Mouse (Mus musculus): Measurements from ENCODE around the gene Ifne. TPM values are rescaled to one million over a fixed set of nuclear protein-coding genes. Genes with fewer than 3 reads are reported as not detected.
A peak's percentile ranks its signal among the peaks of the same experiment; 100 is the strongest.
"Not testable (repeated sequence)": the region's sequence is repeated elsewhere in the genome, so short reads cannot be mapped to it uniquely, and the experiment has no call there.

Ifne gene
- total and polyA plus RNA-seq, 2 experiments from 2014 or later = not detected

GRCm38 (mm10) chr4:88849698-88850097, 30.3 kb downstream of the Ifne start, which contains the start of gene Ifna1:
Gene Ifna1, plus strand, starts transcription at chr4:88850087.
- Histone ChIP-seq H3K4me2 (ENCODE audit: low read depth, low read length) (no peak within 1 kb of the TSS), H3K27ac (ENCODE audit: low read depth) (no peak within 1 kb of the TSS)
- 64% methylated on average over 1 of the region's 1 CpGs for WGBS

GRCm38 (mm10) chr4:88845334-88845733, 34.7 kb downstream of the Ifne start:
- Histone ChIP-seq H3K27ac (ENCODE audit: low read depth) (no peak overlapping the region), H3K9ac (replicated peaks; ENCODE audit: low read depth, low read length) (no peak overlapping the region), H3K27me3 (ENCODE audit: control insufficient read depth, insufficient read depth, low read length) (0 out of 2 replicates have a peak, but pooled peaks cover 3% of the 10 kb centered on the region), H3K4me3 (ENCODE audit: low read depth, low read length) (no peak overlapping the region), H3K4me1 (ENCODE audit: control insufficient read depth, insufficient read depth) (no peaks in the 10 kb centered on the region), H3K9me3 (replicated peaks; ENCODE audit: control insufficient read depth, low read length) (no peaks in the 10 kb centered on the region), H3K36me3 (replicated peaks; ENCODE audit: control insufficient read depth, insufficient read depth, low read length) (no peaks in the 10 kb centered on the region), H3K4me2 (ENCODE audit: low read depth, low read length) (no peak overlapping the region)
- TF ChIP-seq CTCF (IDR thresholded peaks at IDR 0.05; ENCODE audit: low read depth) (peak; percentile 24; the same call in 1 of the 2 replicates), EP300 (IDR thresholded peaks at IDR 0.05; ENCODE audit: low read depth) (no peak)
- DNase-seq (ENCODE audit: low spot score) = no peak
- WGBS = 48% methylated on average over 2 of the region's 2 CpGs
- no peak for ATAC-seq (ENCODE audit: insufficient read depth, low read depth)

More at GRCm38 (mm10) chr4:88849698-88850097, 30.3 kb downstream of the Ifne start, which contains the start of gene Ifna1:
- no peaks in the 10 kb centered on the region for H3K27me3 ChIP-seq (ENCODE audit: control insufficient read depth, insufficient read depth, low read length)
- ATAC-seq (ENCODE audit: insufficient read depth, low read depth) (no peak), DNase-seq (ENCODE audit: low spot score) (no peak)
- H3K4me1 ChIP-seq (ENCODE audit: control insufficient read depth, insufficient read depth) = no peaks in the 10 kb centered on the region
- no peaks in the 10 kb centered on the region for H3K9me3 ChIP-seq (replicated peaks; ENCODE audit: control insufficient read depth, low read length)
- H3K36me3 ChIP-seq (replicated peaks; ENCODE audit: control insufficient read depth, insufficient read depth, low read length) = no peaks in the 10 kb centered on the region
- TF ChIP-seq CTCF (IDR thresholded peaks at IDR 0.05; ENCODE audit: low read depth) = no peak
- TF ChIP-seq EP300 (IDR thresholded peaks at IDR 0.05; ENCODE audit: low read depth) = no peak
- no peak within 1 kb of the TSS for H3K9ac ChIP-seq (replicated peaks; ENCODE audit: low read depth, low read length)
- no peak within 1 kb of the TSS for H3K4me3 ChIP-seq (ENCODE audit: low read depth, low read length)

- H3K27me3 ChIP-seq (ENCODE audit: control insufficient read depth, insufficient read depth, low read length) = 0 out of 2 replicates have a peak, but pooled peaks cover 3% of the 10 kb centered on the region
- H3K4me3 ChIP-seq (ENCODE audit: low read depth, low read length) = no peak within 1 kb of the TSS
- H3K9me3 ChIP-seq (replicated peaks; ENCODE audit: control insufficient read depth, low read length) = no peaks in the 10 kb centered on the region
- WGBS = 52% methylated on average over 2 of the region's 2 CpGs
- H3K4me1 ChIP-seq (ENCODE audit: control insufficient read depth, insufficient read depth) = no peaks in the 10 kb centered on the region
- ATAC-seq (ENCODE audit: insufficient read depth, low read depth) (no peak), DNase-seq (ENCODE audit: low spot score) (no peak)
- TF ChIP-seq CTCF (IDR thresholded peaks at IDR 0.05; ENCODE audit: low read depth) = no peak
- no peak for TF ChIP-seq EP300 (IDR thresholded peaks at IDR 0.05; ENCODE audit: low read depth)
- H3K27ac ChIP-seq (ENCODE audit: low read depth) = no peak within 1 kb of the TSS
- H3K9ac ChIP-seq (replicated peaks; ENCODE audit: low read depth, low read length) = no peak within 1 kb of the TSS
- no peaks in the 10 kb centered on the region for H3K36me3 ChIP-seq (replicated peaks; ENCODE audit: control insufficient read depth, insufficient read depth, low read length)
- no peak within 1 kb of the TSS for H3K4me2 ChIP-seq (ENCODE audit: low read depth, low read length)
Measured at GRCm38 (mm10) chr4:88841438-88841911, 38.5 kb downstream of the Ifne start, which contains the start of gene Ifna4. Gene Ifna4, plus strand, starts transcription at chr4:88841861.

- 36% methylated on average over 3 of the region's 3 CpGs for WGBS
- H3K4me3 ChIP-seq (ENCODE audit: low read depth, low read length) = no peak overlapping the region
- no peak for ATAC-seq (ENCODE audit: insufficient read depth, low read depth)
- H3K4me2 ChIP-seq (ENCODE audit: low read depth, low read length) = no peak overlapping the region
- H3K27ac ChIP-seq (ENCODE audit: low read depth) = no peak overlapping the region
- no peak for DNase-seq (ENCODE audit: low spot score)
- H3K9ac ChIP-seq (replicated peaks; ENCODE audit: low read depth, low read length) = no peak overlapping the region
- H3K9me3 ChIP-seq (replicated peaks; ENCODE audit: control insufficient read depth, low read length) = no peaks in the 10 kb centered on the region
- no peaks in the 10 kb centered on the region for H3K4me1 ChIP-seq (ENCODE audit: control insufficient read depth, insufficient read depth)
- TF ChIP-seq EP300 (IDR thresholded peaks at IDR 0.05; ENCODE audit: low read depth) (no peak), CTCF (IDR thresholded peaks at IDR 0.05; ENCODE audit: low read depth) (no peak)
- no peaks in the 10 kb centered on the region for H3K36me3 ChIP-seq (replicated peaks; ENCODE audit: control insufficient read depth, insufficient read depth, low read length)
- H3K27me3 ChIP-seq (ENCODE audit: control insufficient read depth, insufficient read depth, low read length) = 0 out of 2 replicates have a peak, but pooled peaks cover 3% of the 10 kb centered on the region
Measured at GRCm38 (mm10) chr4:88840058-88840457, 39.9 kb downstream of the Ifne start.

DNA sequence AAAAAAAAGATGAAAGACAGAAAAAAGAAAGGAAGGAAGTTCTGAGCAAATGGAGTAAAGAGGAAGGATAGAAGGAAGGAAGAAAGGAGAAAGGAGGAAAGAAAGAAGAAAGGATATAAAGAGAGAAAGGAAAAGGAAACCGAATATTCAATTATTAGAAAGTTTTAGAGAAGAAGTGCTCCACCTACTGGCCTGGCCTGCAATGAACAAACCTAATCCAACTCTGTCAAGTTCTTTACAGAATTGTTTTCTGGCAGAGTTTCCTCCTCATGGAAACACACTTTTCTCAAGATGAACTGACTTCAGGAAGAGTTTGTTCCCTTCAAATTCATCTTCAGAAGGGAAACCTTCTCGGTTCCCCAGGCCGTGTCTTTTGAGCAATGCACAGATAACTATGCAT, 41.2 kb downstream of the Ifne start:
- WGBS = 32% methylated on average over 3 of the region's 3 CpGs
- H3K9ac ChIP-seq (replicated peaks; ENCODE audit: low read depth, low read length) = no peak overlapping the region
- H3K9me3 ChIP-seq (replicated peaks; ENCODE audit: control insufficient read depth, low read length) = no peaks in the 10 kb centered on the region
- H3K27me3 ChIP-seq (ENCODE audit: control insufficient read depth, insufficient read depth, low read length) = 0 out of 2 replicates have a peak, but pooled peaks cover 3% of the 10 kb centered on the region
- H3K4me3 ChIP-seq (ENCODE audit: low read depth, low read length) = no peak overlapping the region
- ATAC-seq (ENCODE audit: insufficient read depth, low read depth) (no peak), DNase-seq (ENCODE audit: low spot score) (no peak)
- H3K4me1 ChIP-seq (ENCODE audit: control insufficient read depth, insufficient read depth) = no peaks in the 10 kb centered on the region
- H3K4me2 ChIP-seq (ENCODE audit: low read depth, low read length) = no peak overlapping the region
- H3K36me3 ChIP-seq (replicated peaks; ENCODE audit: control insufficient read depth, insufficient read depth, low read length) = no peaks in the 10 kb centered on the region
- H3K27ac ChIP-seq (ENCODE audit: low read depth) = no peak overlapping the region
- TF ChIP-seq EP300 (IDR thresholded peaks at IDR 0.05; ENCODE audit: low read depth) (no peak), CTCF (IDR thresholded peaks at IDR 0.05; ENCODE audit: low read depth) (peak; percentile 35)

GRCm38 (mm10) chr4:88835225-88835624, 44.8 kb downstream of the Ifne start, which contains the start of gene Ifna5:
Gene Ifna5, plus strand, starts transcription at chr4:88835525.
- 82% methylated on average over 1 of the region's 1 CpGs for whole genome bisulfite sequencing
- not testable (repeated sequence) for H3K9me3 ChIP-seq (replicated peaks; ENCODE audit: control insufficient read depth, low read length); H3K4me3 ChIP-seq (ENCODE audit: low read depth, low read length); ATAC-seq (ENCODE audit: insufficient read depth, low read depth); H3K9ac ChIP-seq (replicated peaks; ENCODE audit: low read depth, low read length); H3K27ac ChIP-seq (ENCODE audit: low read depth); H3K27me3 ChIP-seq (ENCODE audit: control insufficient read depth, insufficient read depth, low read length); DNase-seq (ENCODE audit: low spot score); H3K36me3 ChIP-seq (replicated peaks; ENCODE audit: control insufficient read depth, insufficient read depth, low read length); H3K4me1 ChIP-seq (ENCODE audit: control insufficient read depth, insufficient read depth); H3K4me2 ChIP-seq (ENCODE audit: low read depth, low read length)
